Mouse (Mus musculus) lung, embryonic 14.5 days (tissue): ENCODE results near the gene Btbd35f14. TPM values are rescaled to one million over a fixed set of nuclear protein-coding genes. Genes with fewer than 3 reads are reported as not detected.
"Not testable (repeated sequence)": the region's sequence is repeated elsewhere in the genome, so short reads cannot be mapped to it uniquely, and the experiment has no call there.

Experiments
- ATAC-seq: fragments of 200-750 bp; cut with Nextera tagmentation; 2 replicates; pipeline ENCODE4 v1.8.0; 2017; ENCODE audit warnings: mild to moderate bottlenecking, moderate TSS enrichment, moderate library complexity; ENCODE audit not compliant: insufficient read depth
- DNase-seq: peaks from one replicate; pipeline ENCODE4 v3.0.0-alpha.2; 2015
- H3K27ac ChIP-seq: fragments of 300-500 bp; sonication (generic); 2 replicates; pipeline ENCODE4 v1.5.1; 2014; ENCODE audit warnings: low read depth, mild to moderate bottlenecking, moderate library complexity
- H3K27me3 ChIP-seq: fragments of 300-500 bp; sonication (generic); 2 replicates; pipeline ENCODE4 v1.6.1; 2014; ENCODE audit warnings: low read length, control low read depth; ENCODE audit not compliant: insufficient read depth
- H3K36me3 ChIP-seq: fragments of 300-500 bp; sonication (generic); 2 replicates; pipeline ENCODE4 v1.6.1; 2014; ENCODE audit warnings: control low read depth; ENCODE audit not compliant: insufficient read depth
- H3K4me1 ChIP-seq: fragments of 300-500 bp; sonication (generic); 2 replicates; pipeline ENCODE4 v1.6.1; 2014; ENCODE audit warnings: antibody characterized with exemption, control low read depth; ENCODE audit not compliant: insufficient read depth
- H3K4me2 ChIP-seq: fragments of 300-500 bp; sonication (generic); 2 replicates; pipeline ENCODE4 v1.6.1; 2014; ENCODE audit warnings: mild to moderate bottlenecking
- H3K4me3 ChIP-seq: fragments of 300-500 bp; sonication (generic); 2 replicates; pipeline ENCODE4 v1.5.1; 2014; ENCODE audit warnings: low read depth, low read length
- H3K9ac ChIP-seq: fragments of 300-500 bp; sonication (generic); 2 replicates; pipeline ENCODE4 v1.6.1; 2014
- H3K9me3 ChIP-seq: fragments of 300-500 bp; sonication (generic); 2 replicates; pipeline ENCODE4 v1.6.1; 2016; ENCODE audit warnings: low read depth, low read length, control low read depth
- WGBS: fragments of 180-500 bp; shearing (Covaris S2); extraction: QIAGEN DNeasy Blood & Tissue Kit; methylation state at CpG from one replicate; pipeline ENCODE4 v1.1.7; 2014; 5-methylcytosine and 5-hydroxymethylcytosine counted together
- polyA plus RNA-seq: library from polyadenylated mRNA; unstranded; fragments of >200 nt; fragmentation: Nextera tagmentation; extraction: Ambion mirVana; gene quantifications from 2 replicates; pipeline ENCODE4 v1.2.1, GENCODE M21; 2014

Gene Btbd35f14
- polyA plus RNA-seq = not detected in 2 replicates

GRCm38 (mm10) chrX:33702249-33702648, at the start of gene Btbd35f14:
Gene Btbd35f14 (minus strand): TSS chrX:33702349.
- H3K36me3 ChIP-seq, H3K27me3 ChIP-seq, H3K4me2 ChIP-seq, H3K9ac ChIP-seq, H3K9me3 ChIP-seq, DNase-seq, H3K27ac ChIP-seq, H3K4me1 ChIP-seq, H3K4me3 ChIP-seq, ATAC-seq: not testable (repeated sequence)
- no CpG with 5 or more reads among the region's 3 CpGs for WGBS

GRCm38 (mm10) chrX:33656872-33657271, 45.3 kb downstream of the Btbd35f14 start, which contains the start of gene Btbd35f13:
Gene Btbd35f13 (plus strand): TSS chrX:33657172.
- H3K36me3 ChIP-seq, H3K27me3 ChIP-seq, H3K4me3 ChIP-seq, DNase-seq, H3K9ac ChIP-seq, ATAC-seq, H3K4me2 ChIP-seq, H3K4me1 ChIP-seq, H3K9me3 ChIP-seq, H3K27ac ChIP-seq: not testable (repeated sequence)
- WGBS = 77% methylated on average over 2 of the region's 3 CpGs

Other genes with a start within 250 kb of the Btbd35f14 start
- not detected in 2 replicates for gene Btbd35f15, start 125.0 kb downstream of the Btbd35f14 start, polyA plus RNA-seq
- gene Btbd35f13, start 45.2 kb downstream of the Btbd35f14 start, polyA plus RNA-seq = not detected in 2 replicates